Mouse (Mus musculus) G1E (cell line): Measurements from ENCODE around the gene Bcl11b. TPM values are rescaled to one million over a fixed set of nuclear protein-coding genes. Genes with fewer than 3 reads are reported as not detected.

Experiments
- ATAC-seq: 2 replicates; pipeline ENCODE4 v1.8.0; 2016; ENCODE audit warnings: mild to moderate bottlenecking; ENCODE audit not compliant: insufficient number of reproducible peaks, poor library complexity, low FRiP score, severe bottlenecking; ENCODE audit errors: extremely low read depth
- DNase-seq: peaks from one replicate; pipeline ENCODE4 v3.0.0; 2012; ENCODE audit warnings: low spot score
- H3K27me3 ChIP-seq: 2 replicates; pipeline ENCODE4 v1.6.1; 2012; ENCODE audit warnings: mild to moderate bottlenecking, low read length, inconsistent platforms; ENCODE audit not compliant: insufficient read depth
- H3K36me3 ChIP-seq: replicated peaks from 2 replicates; pipeline ENCODE3; 2012; ENCODE audit warnings: mild to moderate bottlenecking, inconsistent platforms
- H3K4me1 ChIP-seq: 2 replicates; pipeline ENCODE4 v1.6.1; 2012; ENCODE audit warnings: low read depth, low read length, inconsistent platforms, mixed read lengths; ENCODE audit not compliant: insufficient read depth
- H3K4me3 ChIP-seq: 2 replicates; pipeline ENCODE4 v1.5.1; 2012; ENCODE audit warnings: low read depth, mild to moderate bottlenecking, inconsistent platforms, low read length, moderate library complexity, mixed read lengths
- H3K9me3 ChIP-seq: replicated peaks from 2 replicates; pipeline ENCODE4 v1.6.1; 2012; ENCODE audit warnings: inconsistent platforms
- CTCF ChIP-seq: IDR thresholded peaks from 2 replicates; pipeline ENCODE4 v1.5.1; 2012; ENCODE audit warnings: low read depth, low read length, inconsistent platforms, mixed read lengths
- GATA1 ChIP-seq: IDR thresholded peaks from 2 replicates; pipeline ENCODE4 v1.6.1; 2012; ENCODE audit warnings: borderline replicate concordance, low read length, inconsistent platforms, mixed read lengths
- GATA2 ChIP-seq: IDR thresholded peaks from 2 replicates; pipeline ENCODE4 v1.6.1; 2012; ENCODE audit warnings: low read depth, low read length, inconsistent platforms, borderline replicate concordance
- POLR2AphosphoS5 ChIP-seq: IDR thresholded peaks from 2 replicates; pipeline ENCODE4 v1.6.1; 2012; ENCODE audit warnings: low read depth, low read length, inconsistent platforms; ENCODE audit not compliant: insufficient replicate concordance
- TAL1 ChIP-seq: conservative IDR thresholded peaks from 2 replicates; pipeline ENCODE4 v1.6.1; 2012; ENCODE audit warnings: low read depth, low read length, inconsistent platforms, mixed read lengths
- polyA plus RNA-seq: library from polyadenylated mRNA; stranded (reverse); fragments of >175 nt; gene quantifications from 2 replicates; pipeline ENCODE4 v1.2.3, GENCODE M21; 2012
- total RNA-seq, 2 experiments: library from RNA; stranded (forward) in 1 of 2; stranded (reverse) in 1 of 2; fragments of 200-1000 nt in 1 of 2; fragments of >200 nt in 1 of 2; fragmentation: Nextera tagmentation in 1 of 2; gene quantifications; 2 replicates each; pipeline ENCODE4 v1.2.3; 2014 to 2017

The Bcl11b gene
- total and polyA plus RNA-seq, 3 experiments, result 0.05 TPM; not detected in 2

- Histone ChIP-seq H3K9me3 (peaks cover 92% of the 10 kb centered on the region), H3K4me3 (no peak overlapping the region; the same call in 1 of the 2 replicates), H3K4me1 (no peaks in the 10 kb centered on the region), H3K36me3 (no peaks in the 10 kb centered on the region), H3K27me3 (no peaks in the 10 kb centered on the region; the same call in 1 of the 2 replicates)
- DNase-seq, result no peak
- TF ChIP-seq TAL1, result no peak
- no peak for TF ChIP-seq GATA1
- TF ChIP-seq POLR2AphosphoS5, result no peak
- TF ChIP-seq CTCF, result no peak
- no peak for TF ChIP-seq GATA2
- no peak for ATAC-seq
Measured at GRCm38 (mm10) chr12:107881726-107882125, 121.7 kb downstream of the Bcl11b start.

- H3K9me3 ChIP-seq, result peaks cover 91% of the 10 kb centered on the region
- DNase-seq, result no peak
- no peak overlapping the region for H3K4me3 ChIP-seq
- no peaks in the 10 kb centered on the region for H3K4me1 ChIP-seq
- TF ChIP-seq TAL1 (no peak), CTCF (no peak), GATA2 (no peak), POLR2AphosphoS5 (no peak), GATA1 (no peak)
- H3K27me3 ChIP-seq, result no peaks in the 10 kb centered on the region; the same call in 1 of the 2 replicates
- no peak for ATAC-seq
- no peaks in the 10 kb centered on the region for H3K36me3 ChIP-seq
Measured at GRCm38 (mm10) chr12:107880748-107881147, 122.7 kb downstream of the Bcl11b start.

- ATAC-seq, result no peak
- Histone ChIP-seq H3K4me3 (no peak overlapping the region), H3K4me1 (no peaks in the 10 kb centered on the region), H3K36me3 (no peaks in the 10 kb centered on the region), H3K9me3 (peaks cover 95% of the 10 kb centered on the region), H3K27me3 (no peaks in the 10 kb centered on the region; the same call in 1 of the 2 replicates)
- TF ChIP-seq GATA2, result no peak
- no peak for TF ChIP-seq GATA1
- TF ChIP-seq CTCF, result no peak
- no peak for TF ChIP-seq POLR2AphosphoS5
- no peak for TF ChIP-seq TAL1
- DNase-seq, result no peak
Measured at GRCm38 (mm10) chr12:107879114-107879777, 124.2 kb downstream of the Bcl11b start.

- Histone ChIP-seq H3K4me3 (no peak overlapping the region), H3K27me3 (no peaks in the 10 kb centered on the region; the same call in 1 of the 2 replicates), H3K36me3 (no peaks in the 10 kb centered on the region), H3K9me3 (peaks cover 94% of the 10 kb centered on the region), H3K4me1 (no peaks in the 10 kb centered on the region)
- no peak for TF ChIP-seq POLR2AphosphoS5
- TF ChIP-seq CTCF, result no peak
- no peak for TF ChIP-seq GATA2
- TF ChIP-seq TAL1, result no peak
- TF ChIP-seq GATA1, result no peak
- DNase-seq (no peak), ATAC-seq (no peak)
Measured at GRCm38 (mm10) chr12:107876237-107876636, 127.2 kb downstream of the Bcl11b start.

- TF ChIP-seq GATA1 (no peak), GATA2 (no peak), TAL1 (no peak), POLR2AphosphoS5 (no peak)
- no peaks in the 10 kb centered on the region for H3K36me3 ChIP-seq
- H3K27me3 ChIP-seq, result no peaks in the 10 kb centered on the region
- ATAC-seq, result no peak
- no peaks in the 10 kb centered on the region for H3K4me1 ChIP-seq
- peaks cover 89% of the 10 kb centered on the region for H3K9me3 ChIP-seq
- no peak overlapping the region; the same call in 1 of the 2 replicates for H3K4me3 ChIP-seq
- no peak for DNase-seq
Measured at GRCm38 (mm10) chr12:107874467-107875142, 128.8 kb downstream of the Bcl11b start.

GRCm38 (mm10) chr12:107869526-107870050 is 133.8 kb downstream of the Bcl11b start:
- TF ChIP-seq GATA2, result no peak
- no peak for TF ChIP-seq POLR2AphosphoS5
- TF ChIP-seq CTCF, result no peak
- no peak for TF ChIP-seq GATA1
- TF ChIP-seq TAL1, result no peak
- Histone ChIP-seq H3K36me3 (no peaks in the 10 kb centered on the region), H3K9me3 (peaks cover 62% of the 10 kb centered on the region), H3K4me1 (no peaks in the 10 kb centered on the region), H3K27me3 (no peaks in the 10 kb centered on the region), H3K4me3 (no peak overlapping the region)
- DNase-seq (no peak), ATAC-seq (no peak)
